Mouse (Mus musculus): ENCODE results near the gene Uck1.

The Uck1 gene

DNA sequence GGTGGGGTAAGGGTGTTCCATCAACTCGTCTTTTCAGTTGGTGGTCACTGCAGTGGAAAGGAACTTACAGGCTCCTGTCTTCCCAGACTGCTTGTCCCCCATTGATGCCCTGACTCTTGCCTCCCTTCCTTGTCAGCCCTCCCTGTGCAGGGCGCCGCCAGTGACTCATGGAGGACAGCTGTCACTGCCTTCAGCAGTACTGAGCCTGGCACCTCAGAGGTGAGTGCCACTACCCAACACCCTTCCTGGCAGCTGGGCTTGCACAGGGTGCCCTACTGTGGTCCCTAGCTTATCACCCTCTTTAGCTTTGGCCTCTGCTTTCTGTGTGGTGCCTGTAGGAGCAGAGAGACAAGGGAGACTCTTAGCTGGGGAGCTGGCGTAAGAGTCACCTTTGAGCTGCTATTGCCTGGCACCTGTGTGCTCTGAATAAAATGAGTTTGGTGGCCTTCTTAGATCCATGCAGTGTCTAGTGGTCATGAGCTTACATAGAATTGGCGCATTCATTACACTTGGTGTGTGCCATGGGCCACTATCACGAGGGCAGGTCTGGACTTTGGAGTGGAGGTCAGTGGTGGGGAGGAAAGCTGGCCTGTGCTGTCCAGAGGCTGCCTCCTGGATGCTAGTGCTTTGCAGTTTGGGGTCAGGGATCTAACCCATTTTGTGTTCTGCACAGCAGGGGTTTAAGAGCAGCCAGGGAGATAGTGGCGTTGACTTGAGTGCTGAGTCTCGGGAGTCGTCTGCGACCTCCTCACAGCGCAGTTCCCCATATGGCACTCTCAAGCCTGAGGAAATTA, 41.2 kb downstream of the Uck1 start:
- DNase-seq (ENCODE audit: low spot score): no peak

DNA sequence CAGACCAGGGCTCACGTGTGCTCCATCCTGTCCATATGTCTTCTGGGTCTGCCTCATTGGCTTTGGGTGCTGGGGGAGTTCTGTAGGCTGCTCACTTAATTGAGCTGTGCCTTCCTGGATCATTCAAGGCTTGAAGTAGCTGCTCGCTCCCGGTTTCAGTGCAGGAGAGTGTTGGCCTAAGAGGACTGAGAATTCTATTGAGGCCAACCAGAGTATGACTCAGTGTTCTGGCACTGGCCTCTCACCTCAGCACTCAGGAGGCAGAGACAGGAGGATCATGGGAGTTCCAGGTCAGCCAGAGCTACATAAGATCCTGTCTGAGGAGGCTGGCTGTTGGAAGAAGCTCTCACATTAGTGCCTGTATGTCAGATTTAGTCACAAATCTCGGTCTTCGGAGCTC, 41.8 kb downstream of the Uck1 start:
- DNase-seq (ENCODE audit: low spot score): no peak

- no peak for DNase-seq (ENCODE audit: low spot score)
Measured at GRCm38 (mm10) chr2:32217656-32218055, 42.3 kb downstream of the Uck1 start.

GRCm38 (mm10) chr2:32216506-32216905, 43.5 kb downstream of the Uck1 start:
- no peak for DNase-seq (ENCODE audit: low spot score)

DNA sequence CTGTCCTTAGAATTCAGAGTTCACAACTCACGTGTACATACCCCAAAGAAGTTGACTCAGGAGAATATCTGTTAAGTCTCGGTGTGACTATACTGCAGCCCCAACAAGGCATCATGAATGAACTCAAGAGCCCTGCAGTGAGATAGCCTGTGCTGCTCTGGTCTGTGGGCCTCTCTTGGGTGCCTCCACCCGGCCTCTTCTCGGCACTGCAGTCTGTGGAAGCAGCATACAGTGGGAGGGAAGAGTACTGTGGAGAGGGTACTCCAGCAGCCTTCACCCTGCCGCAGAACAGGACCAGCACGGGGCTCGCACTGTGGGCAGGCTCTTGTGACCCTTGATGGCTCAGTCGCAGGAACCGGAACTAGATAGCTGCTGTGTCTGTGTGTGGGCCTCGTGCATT, 44.4 kb downstream of the Uck1 start:
- DNase-seq (ENCODE audit: low spot score): no peak

DNA sequence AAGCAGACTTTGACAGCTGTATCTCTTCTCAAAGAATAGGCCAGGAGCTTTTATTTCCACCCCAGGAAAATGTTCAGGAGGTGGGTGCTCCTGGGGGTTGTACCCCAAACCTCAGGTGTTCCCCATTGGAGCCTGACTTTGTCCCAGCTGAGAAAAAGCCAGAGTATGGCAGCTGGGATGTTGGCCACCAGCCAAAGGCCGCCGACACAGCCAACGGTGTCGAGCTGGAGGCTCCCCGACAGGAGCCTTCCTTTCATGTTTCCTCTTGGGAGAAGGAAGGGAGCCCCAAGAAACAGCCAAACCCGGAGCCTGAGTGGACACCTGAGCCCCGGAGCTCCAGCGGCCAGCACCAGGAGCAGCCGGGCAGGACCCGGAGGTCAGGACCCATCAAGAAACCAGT, 47.0 kb downstream of the Uck1 start:
- no peak for DNase-seq (ENCODE audit: low spot score)

DNA sequence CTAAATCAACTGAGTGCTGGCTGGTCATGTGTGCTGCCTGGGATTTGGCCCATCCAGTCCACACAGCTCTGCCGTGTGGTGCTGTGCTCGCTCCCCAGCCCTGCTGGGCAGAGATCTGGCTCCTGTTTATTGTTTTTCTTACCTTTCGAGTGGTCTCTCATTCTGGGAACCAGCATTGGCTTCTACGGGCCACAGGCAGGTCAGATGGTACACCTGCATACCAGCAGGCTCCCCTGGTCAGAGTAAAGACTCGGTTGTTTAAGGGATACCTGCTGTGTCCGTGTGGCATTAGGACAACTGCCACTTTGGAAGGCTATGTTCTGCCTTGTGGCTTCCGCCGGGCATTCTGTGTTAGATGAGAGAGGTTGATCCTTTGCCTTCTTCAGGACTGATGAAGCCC, 48.3 kb downstream of the Uck1 start:
- DNase-seq (ENCODE audit: low spot score): no peak

- DNase-seq (ENCODE audit: low spot score): no peak
Measured at GRCm38 (mm10) chr2:32207682-32208081, 52.3 kb downstream of the Uck1 start.

All from lung, postnatal 25 days (tissue).